Mouse (Mus musculus) spleen, adult 2 months (tissue): ENCODE measurements around the gene Hyou1. TPM values are rescaled to one million over a fixed set of nuclear protein-coding genes. Genes with fewer than 3 reads are reported as not detected.

Experiments used
- DNase-seq, 2 experiments: peaks; one replicate each; pipeline versions ENCODE4 v3.0.0 to v3.0.0-alpha.2; 2012 to 2021; ENCODE audit warnings: low spot score in 2 of 2, low read depth in 1 of 2
- H3K27ac ChIP-seq: fragments of 200-500 bp; 2 replicates; pipeline ENCODE4 v1.5.1; 2012; ENCODE audit warnings: low read length, inconsistent platforms; ENCODE audit not compliant: insufficient read depth
- H3K27me3 ChIP-seq: fragments of 200-500 bp; 2 replicates; pipeline ENCODE4 v1.6.1; 2012; ENCODE audit warnings: mild to moderate bottlenecking, moderate library complexity, low read length, inconsistent platforms; ENCODE audit not compliant: control insufficient read depth, insufficient read depth
- H3K36me3 ChIP-seq: fragments of 200-500 bp; 2 replicates; pipeline ENCODE4 v1.6.1; 2012; ENCODE audit warnings: mild to moderate bottlenecking, low read length, inconsistent platforms; ENCODE audit not compliant: control insufficient read depth, insufficient read depth
- H3K4me1 ChIP-seq: fragments of 200-500 bp; 2 replicates; pipeline ENCODE4 v1.6.1; 2011; ENCODE audit warnings: inconsistent platforms; ENCODE audit not compliant: control insufficient read depth, insufficient read depth, insufficient read length
- H3K4me3 ChIP-seq: fragments of 200-500 bp; 2 replicates; pipeline ENCODE4 v1.5.1; 2011; ENCODE audit warnings: mild to moderate bottlenecking, inconsistent platforms; ENCODE audit not compliant: insufficient read depth, insufficient read length; ENCODE audit errors: extremely low read depth
- CTCF ChIP-seq: fragments of 200-500 bp; IDR thresholded peaks from 2 replicates; pipeline ENCODE4 v1.5.1; 2011; ENCODE audit warnings: mild to moderate bottlenecking, inconsistent platforms; ENCODE audit not compliant: insufficient read depth, insufficient read length, insufficient replicate concordance; ENCODE audit errors: extremely low read depth
- POLR2A ChIP-seq: fragments of 200-500 bp; IDR thresholded peaks from 2 replicates; pipeline ENCODE4 v1.6.1; 2011; ENCODE audit warnings: low read depth, low read length, inconsistent platforms
- WGBS: fragments of 180-500 bp; shearing (Covaris S2); methylation state at CpG from one replicate; pipeline ENCODE4 v1.1.7; 2018; 5-methylcytosine and 5-hydroxymethylcytosine counted together
- polyA plus RNA-seq: library from polyadenylated mRNA; depleted of rRNA; stranded (reverse); fragments of >200 nt; gene quantifications from 2 replicates; pipeline ENCODE4 v1.2.3, GENCODE M21; 2012

The Hyou1 gene
- polyA plus RNA-seq, 1 experiment: 39.8 TPM

- Histone ChIP-seq H3K4me1 (peaks cover 5% of the 10 kb centered on the region; the same call in 1 of the 2 replicates), H3K27me3 (no peaks in the 10 kb centered on the region), H3K4me3 (peak within 1 kb of the TSS; percentile 96), H3K36me3 (peaks cover 19% of the 10 kb centered on the region), H3K27ac (peak within 1 kb of the TSS; percentile 98)
- under 1% methylated on average over 39 of the region's 39 CpGs for WGBS
- no peak for TF ChIP-seq POLR2A
- no peak for TF ChIP-seq CTCF
- DNase-seq: peak; percentile 84 to 87
These were observed 35.4 kb upstream of the Hyou1 start, which contains the start of gene Hmbs for GRCm38 (mm10) chr9:44343781-44344421. Gene Hmbs (minus strand): TSS chr9:44344228.

GRCm38 (mm10) chr9:44345570-44346433, 33.5 kb upstream of the Hyou1 start:
- no peaks in the 10 kb centered on the region for H3K27me3 ChIP-seq
- 84% methylated on average over 6 of the region's 6 CpGs for WGBS
- H3K4me3 ChIP-seq: no peak overlapping the region
- H3K4me1 ChIP-seq: peaks cover 5% of the 10 kb centered on the region; the same call in 1 of the 2 replicates
- H3K36me3 ChIP-seq: peaks cover 23% of the 10 kb centered on the region
- no peak overlapping the region for H3K27ac ChIP-seq
- no peak for DNase-seq
- no peak for TF ChIP-seq CTCF
- TF ChIP-seq POLR2A: no peak

- peaks cover 31% of the 10 kb centered on the region for H3K36me3 ChIP-seq
These were observed 32.1 kb upstream of the Hyou1 start for GRCm38 (mm10) chr9:44347166-44347565.

GRCm38 (mm10) chr9:44347621-44348020, 31.7 kb upstream of the Hyou1 start:
- H3K36me3 ChIP-seq: peaks cover 35% of the 10 kb centered on the region
- no peak for TF ChIP-seq CTCF
- TF ChIP-seq POLR2A: no peak
- 84% methylated on average over 4 of the region's 4 CpGs for WGBS
- peaks cover 5% of the 10 kb centered on the region; the same call in 1 of the 2 replicates for H3K4me1 ChIP-seq
- H3K4me3 ChIP-seq: no peak overlapping the region
- no peaks in the 10 kb centered on the region for H3K27me3 ChIP-seq
- DNase-seq: no peak
- no peak overlapping the region for H3K27ac ChIP-seq

More at GRCm38 (mm10) chr9:44347166-44347565, 32.1 kb upstream of the Hyou1 start:
- Histone ChIP-seq H3K4me3 (no peak overlapping the region), H3K27me3 (no peaks in the 10 kb centered on the region), H3K27ac (no peak overlapping the region), H3K4me1 (peaks cover 5% of the 10 kb centered on the region; the same call in 1 of the 2 replicates)
- 89% methylated on average over 9 of the region's 9 CpGs for WGBS
- no peak for TF ChIP-seq POLR2A
- TF ChIP-seq CTCF: no peak
- no peak for DNase-seq

GRCm38 (mm10) chr9:44348546-44348945, 30.7 kb upstream of the Hyou1 start:
- DNase-seq: no peak
- Histone ChIP-seq H3K36me3 (peaks cover 43% of the 10 kb centered on the region), H3K27me3 (no peaks in the 10 kb centered on the region), H3K4me1 (no peaks in the 10 kb centered on the region), H3K27ac (no peak overlapping the region), H3K4me3 (no peak overlapping the region)
- WGBS: 96% methylated on average over 4 of the region's 4 CpGs
- TF ChIP-seq POLR2A: no peak
- no peak for TF ChIP-seq CTCF

GRCm38 (mm10) chr9:44351396-44351795, 27.9 kb upstream of the Hyou1 start:
- DNase-seq: no peak
- no peaks in the 10 kb centered on the region for H3K4me1 ChIP-seq
- no peaks in the 10 kb centered on the region for H3K27me3 ChIP-seq
- 92% methylated on average over 4 of the region's 4 CpGs for WGBS
- H3K4me3 ChIP-seq: no peak overlapping the region
- H3K36me3 ChIP-seq: peaks cover 68% of the 10 kb centered on the region
- no peak overlapping the region for H3K27ac ChIP-seq
- TF ChIP-seq POLR2A (no peak), CTCF (no peak)

GRCm38 (mm10) chr9:44352337-44352736, 27.0 kb upstream of the Hyou1 start:
- 97% methylated on average over 10 of the region's 10 CpGs for WGBS
- Histone ChIP-seq H3K27ac (no peak overlapping the region), H3K36me3 (peaks cover 69% of the 10 kb centered on the region), H3K27me3 (no peaks in the 10 kb centered on the region), H3K4me3 (no peak overlapping the region), H3K4me1 (no peaks in the 10 kb centered on the region)
- TF ChIP-seq POLR2A (no peak), CTCF (no peak)
- DNase-seq: no peak
